Mouse (Mus musculus) MEL (cell line): ENCODE data around the gene Gm42674. TPM values are rescaled to one million over a fixed set of nuclear protein-coding genes. Genes with fewer than 3 reads are reported as not detected.

ENCODE experiments used
- DNase-seq: peaks from one replicate; pipeline ENCODE4 v3.0.0; 2011; ENCODE audit warnings: low read depth, low spot score
- H3K27ac ChIP-seq: 2 replicates; pipeline ENCODE4 v1.5.1; 2012; ENCODE audit warnings: low read depth, mild to moderate bottlenecking, control low read depth, low read length, moderate library complexity; ENCODE audit not compliant: control insufficient read depth
- H3K27me3 ChIP-seq, 2 experiments: fragments of 150-350 bp in 1 of 2; sonication (generic) in 1 of 2; 2 replicates each; pipeline ENCODE4 v1.6.1; 2012; ENCODE audit warnings: low read length in 2 of 2, mild to moderate bottlenecking in 2 of 2, improper control_type of control experiment in 1 of 2, moderate library complexity in 1 of 2; ENCODE audit not compliant: insufficient read depth in 2 of 2, control insufficient read depth in 1 of 2
- H3K36me3 ChIP-seq, 2 experiments: 2 replicates each; pipeline ENCODE4 v1.6.1; 2012 to 2014; ENCODE audit warnings: low read length in 2 of 2, improper control_type of control experiment in 1 of 2, inconsistent platforms in 1 of 2, mild to moderate bottlenecking in 1 of 2; ENCODE audit not compliant: insufficient read depth in 2 of 2, control insufficient read depth in 1 of 2
- H3K4me1 ChIP-seq, 2 experiments: fragments of 150-350 bp in 1 of 2; sonication (generic) in 1 of 2; 2 replicates each; pipeline ENCODE4 v1.6.1; 2012; ENCODE audit warnings: low read length in 2 of 2, improper control_type of control experiment in 1 of 2, mild to moderate bottlenecking in 1 of 2; ENCODE audit not compliant: insufficient read depth in 2 of 2, control insufficient read depth in 1 of 2
- H3K4me3 ChIP-seq, 2 experiments: fragments of 150-350 bp in 1 of 2; sonication (generic) in 1 of 2; 2 replicates each; pipeline ENCODE4 v1.5.1; 2012; ENCODE audit warnings: low read depth in 2 of 2, low read length in 2 of 2, mild to moderate bottlenecking in 2 of 2, moderate library complexity in 2 of 2, control low read depth in 1 of 2, improper control_type of control experiment in 1 of 2; ENCODE audit not compliant: control insufficient read depth in 1 of 2, insufficient read depth in 1 of 2
- H3K79me2 ChIP-seq: 2 replicates; pipeline ENCODE4 v1.6.1; 2012; ENCODE audit warnings: mild to moderate bottlenecking, low read length, moderate library complexity; ENCODE audit not compliant: control insufficient read depth, poor library complexity, insufficient read depth
- H3K9ac ChIP-seq: 2 replicates; pipeline ENCODE4 v1.6.1; 2012; ENCODE audit warnings: low read depth, mild to moderate bottlenecking, control low read depth, low read length, moderate library complexity; ENCODE audit not compliant: control insufficient read depth, poor library complexity, severe bottlenecking
- H3K9me3 ChIP-seq: fragments of 150-350 bp; sonication (generic); replicated peaks from 2 replicates; pipeline ENCODE4 v1.6.1; 2012; ENCODE audit warnings: mild to moderate bottlenecking, low read length, improper control_type of control experiment, moderate library complexity; ENCODE audit not compliant: insufficient read depth
- BHLHE40 ChIP-seq: IDR thresholded peaks from 2 replicates; pipeline ENCODE4 v1.6.1; 2012; ENCODE audit warnings: low read depth, mild to moderate bottlenecking, inconsistent platforms, low read length, improper control_type of control experiment, borderline replicate concordance
- CHD1 ChIP-seq: IDR thresholded peaks from 2 replicates; pipeline ENCODE4 v1.6.1; 2012; ENCODE audit warnings: low read depth, mild to moderate bottlenecking, inconsistent platforms, low read length, improper control_type of control experiment
- CHD2 ChIP-seq: IDR thresholded peaks from 2 replicates; pipeline ENCODE4 v1.6.1; 2011; ENCODE audit warnings: low read length, improper control_type of control experiment
- CTCF ChIP-seq, 3 experiments: IDR thresholded peaks in 2 of 3; conservative IDR thresholded peaks in 1 of 3; 2 replicates each; pipeline ENCODE4 v1.5.1; 2011 to 2012; ENCODE audit warnings: low read length in 3 of 3, low read depth in 2 of 3, mild to moderate bottlenecking in 2 of 3, improper control_type of control experiment in 1 of 3, inconsistent platforms in 1 of 3, mixed read lengths in 1 of 3, moderate library complexity in 1 of 3; ENCODE audit not compliant: control insufficient read depth in 1 of 3, insufficient read depth in 1 of 3, poor library complexity in 1 of 3, severe bottlenecking in 1 of 3
- ELF1 ChIP-seq: IDR thresholded peaks from 2 replicates; pipeline ENCODE4 v1.6.1; 2014; ENCODE audit warnings: low read depth, mild to moderate bottlenecking, inconsistent platforms, low read length, improper control_type of control experiment, moderate library complexity
- GABPA ChIP-seq: IDR thresholded peaks from 2 replicates; pipeline ENCODE4 v1.6.1; 2012; ENCODE audit warnings: low read depth, mild to moderate bottlenecking, inconsistent platforms, low read length, improper control_type of control experiment, moderate library complexity
- JUND ChIP-seq: IDR thresholded peaks from 2 replicates; pipeline ENCODE4 v1.6.1; 2011; ENCODE audit warnings: low read depth, mild to moderate bottlenecking, improper control_type of control experiment, low read length
- MAX ChIP-seq: IDR thresholded peaks from 2 replicates; pipeline ENCODE4 v1.6.1; 2011; ENCODE audit warnings: low read length, improper control_type of control experiment
- MAZ ChIP-seq: IDR thresholded peaks from 2 replicates; pipeline ENCODE4 v1.6.1; 2012; ENCODE audit warnings: low read depth, mild to moderate bottlenecking, inconsistent platforms, low read length, improper control_type of control experiment
- MYC ChIP-seq: IDR thresholded peaks from 2 replicates; pipeline ENCODE4 v1.6.1; 2011; ENCODE audit warnings: low read depth, mild to moderate bottlenecking, low read length, improper control_type of control experiment, moderate library complexity
- NELFE ChIP-seq: IDR thresholded peaks from 2 replicates; pipeline ENCODE4 v1.6.1; 2011; ENCODE audit warnings: low read depth, low read length, improper control_type of control experiment
- POLR2AphosphoS2 ChIP-seq: IDR thresholded peaks from 2 replicates; pipeline ENCODE4 v1.6.1; 2011; ENCODE audit warnings: low read length, improper control_type of control experiment
- POLR2AphosphoS5 ChIP-seq: IDR thresholded peaks from 2 replicates; pipeline ENCODE4 v1.6.1; 2012; ENCODE audit warnings: low read depth, borderline replicate concordance, mild to moderate bottlenecking, inconsistent platforms, low read length, moderate library complexity, mixed read lengths
- SMC3 ChIP-seq: IDR thresholded peaks from 2 replicates; pipeline ENCODE4 v1.6.1; 2011; ENCODE audit warnings: low read depth, low read length, improper control_type of control experiment
- TCF12 ChIP-seq: IDR thresholded peaks from 2 replicates; pipeline ENCODE4 v1.6.1; 2014; ENCODE audit warnings: low read depth, mild to moderate bottlenecking, inconsistent platforms, low read length, improper control_type of control experiment, moderate library complexity
- USF1 ChIP-seq: IDR thresholded peaks from 2 replicates; pipeline ENCODE4 v1.6.1; 2014; ENCODE audit warnings: low read depth, mild to moderate bottlenecking, inconsistent platforms, low read length, improper control_type of control experiment, moderate library complexity
- ZKSCAN1 ChIP-seq: IDR thresholded peaks from 2 replicates; pipeline ENCODE4 v1.6.1; 2012; ENCODE audit warnings: low read depth, mild to moderate bottlenecking, inconsistent platforms, low read length, improper control_type of control experiment, moderate library complexity
- ZMIZ1 ChIP-seq: IDR thresholded peaks from 2 replicates; pipeline ENCODE4 v1.6.1; 2012; ENCODE audit warnings: low read depth, mild to moderate bottlenecking, inconsistent platforms, low read length, improper control_type of control experiment, moderate library complexity
- ZNF384 ChIP-seq: IDR thresholded peaks from 2 replicates; pipeline ENCODE4 v1.6.1; 2012; ENCODE audit warnings: low read depth, mild to moderate bottlenecking, inconsistent platforms, low read length, improper control_type of control experiment
- polyA plus RNA-seq, 2 experiments: library from polyadenylated mRNA; stranded (reverse) in 1 of 2; unstranded in 1 of 2; fragments of >175 nt in 1 of 2; fragments of >200 nt in 1 of 2; gene quantifications; 2 replicates each; pipeline versions ENCODE4 v1.2.1 to v1.2.4; 2012; ENCODE audit warnings: low replicate concordance in 2 of 2, low read depth in 1 of 2; ENCODE audit not compliant: insufficient read length in 2 of 2, insufficient read depth in 1 of 2, missing spikeins in 1 of 2
- total RNA-seq: library from RNA; depleted of rRNA; stranded (reverse); fragments of 300-350 nt; gene quantifications from 2 replicates; pipeline ENCODE4 v1.2.3, GENCODE M21; 2012

Gm42674 gene
- total and polyA plus RNA-seq, 3 experiments, result not detected

DNA sequence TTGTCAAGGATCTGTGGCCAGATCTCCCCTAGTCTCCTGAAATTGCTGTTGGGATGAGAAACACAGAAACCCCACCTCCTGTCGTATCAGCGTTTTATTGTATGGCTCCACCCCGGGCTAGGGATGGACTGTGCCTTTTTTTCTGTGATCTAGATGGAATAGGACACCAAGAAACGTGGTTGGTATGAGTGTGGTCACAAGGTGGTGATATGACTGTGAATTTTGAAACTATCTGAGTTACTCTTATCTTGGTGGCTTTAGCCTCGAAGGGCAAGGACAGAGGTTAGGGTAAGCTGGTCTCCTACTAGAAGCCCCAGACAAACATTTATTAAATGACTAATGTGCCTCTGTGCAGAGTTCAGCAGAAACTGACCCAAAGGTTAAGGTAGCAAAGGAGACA is 6.1 kb upstream of the Gm42674 start:
- Histone ChIP-seq H3K27me3 (peaks cover 0 to 1% of the 10 kb centered on the region in 2 experiments; a peak in 1 of 4 replicates), H3K79me2 (no peaks in the 10 kb centered on the region)

DNA sequence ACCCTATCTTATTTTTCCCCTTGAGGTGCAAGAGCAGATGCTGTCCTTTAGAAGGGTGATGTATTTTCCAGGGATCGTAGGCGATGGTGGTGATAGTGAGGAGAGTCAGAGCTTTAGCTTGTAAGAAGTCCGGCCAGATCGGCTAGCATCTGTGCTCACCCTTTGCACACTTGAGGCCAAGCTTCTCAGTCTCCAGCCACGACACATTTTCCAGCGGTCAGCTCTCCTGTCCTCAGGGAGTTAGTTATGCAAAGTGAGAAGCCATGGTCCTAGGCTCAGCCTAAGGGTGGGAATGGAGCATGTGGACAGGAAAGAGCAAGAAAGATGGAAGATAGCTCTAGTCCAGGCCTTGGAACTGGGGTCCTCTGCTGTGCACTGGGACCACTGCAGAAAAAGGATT is 4.9 kb upstream of the Gm42674 start:
- no peak for TF ChIP-seq CTCF (IDR thresholded peaks at IDR 0.05 in 2 of 3, conservative IDR thresholded peaks at IDR 0.05 in 1 of 3; ENCODE audit: control insufficient read depth in 1 of 3, insufficient read depth in 1 of 3, low read depth in 2 of 3, low read length in 3 of 3, poor library complexity in 1 of 3, severe bottlenecking in 1 of 3)
- TF ChIP-seq ELF1, result no peak
- TF ChIP-seq POLR2AphosphoS2, result no peak
- TF ChIP-seq MAX, result no peak
- no peak for TF ChIP-seq CHD1
- TF ChIP-seq JUND, result no peak
- no peak for TF ChIP-seq ZMIZ1
- TF ChIP-seq, all 39 proteins: peak for 0

More for the DNA sequence above, 6.1 kb upstream of the Gm42674 start:
- H3K9ac ChIP-seq, result no peak overlapping the region
- no peak for TF ChIP-seq SMC3
- TF ChIP-seq, all 39 proteins: peak for 0
- Histone ChIP-seq H3K4me3 (no peak overlapping the region), H3K36me3 (no peaks in the 10 kb centered on the region), H3K4me1 (no peaks in the 10 kb centered on the region), H3K27ac (no peak overlapping the region), H3K9me3 (no peaks in the 10 kb centered on the region; the same call in 1 of the 2 replicates)
- no peak for DNase-seq

DNA sequence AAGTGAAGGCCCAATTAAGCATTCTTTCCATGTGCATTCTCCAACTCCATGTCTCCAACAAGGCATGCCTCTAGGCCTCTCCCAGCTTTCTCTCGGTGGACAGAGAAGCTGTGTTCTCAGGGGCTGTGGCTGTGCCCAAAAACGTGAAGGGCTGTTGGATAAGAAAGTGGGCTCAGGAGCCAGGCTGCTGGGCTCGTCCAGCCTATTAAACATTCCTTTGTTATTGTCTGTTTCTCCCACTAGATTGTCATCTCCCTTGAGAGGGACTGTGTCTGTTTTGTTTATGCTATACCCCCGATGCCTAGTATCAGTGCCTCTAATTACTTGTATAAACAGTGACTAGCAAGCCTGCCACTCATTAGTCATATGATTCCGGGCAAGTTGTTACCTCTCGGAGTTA is 4.0 kb upstream of the Gm42674 start:
- Histone ChIP-seq H3K36me3 (no peaks in the 10 kb centered on the region), H3K4me1 (no peaks in the 10 kb centered on the region)
- TF ChIP-seq CHD2, result no peak
- no peak for TF ChIP-seq ZNF384
- no peak for TF ChIP-seq ZKSCAN1
- TF ChIP-seq NELFE, result no peak
- no peak for TF ChIP-seq MYC
- TF ChIP-seq GABPA, result no peak
- TF ChIP-seq POLR2AphosphoS2, result no peak
- TF ChIP-seq USF1, result no peak
- no peak for TF ChIP-seq MAZ
- no peak for TF ChIP-seq BHLHE40
- TF ChIP-seq POLR2AphosphoS5, result no peak
- TF ChIP-seq MAX, result no peak
- no peak for TF ChIP-seq JUND
- no peak for TF ChIP-seq TCF12
- TF ChIP-seq, all 39 proteins: peak for 0
- no peak overlapping the region for H3K27ac ChIP-seq
- H3K9ac ChIP-seq, result no peak overlapping the region
- H3K4me3 ChIP-seq, result no peak overlapping the region
- DNase-seq, result no peak
- no peaks in the 10 kb centered on the region; the same call in 1 of the 2 replicates for H3K9me3 ChIP-seq
- H3K27me3 ChIP-seq, result peaks cover 0 to 1% of the 10 kb centered on the region in 2 experiments; a peak in 1 of 4 replicates
- H3K79me2 ChIP-seq, result no peaks in the 10 kb centered on the region

More for the DNA sequence above, 4.9 kb upstream of the Gm42674 start:
- H3K36me3 ChIP-seq, result no peaks in the 10 kb centered on the region
- DNase-seq, result no peak
- H3K27me3 ChIP-seq, result peaks cover 0 to 1% of the 10 kb centered on the region in 2 experiments; a peak in 1 of 4 replicates
- H3K9ac ChIP-seq, result no peak overlapping the region
- no peaks in the 10 kb centered on the region for H3K79me2 ChIP-seq
- no peak overlapping the region for H3K4me3 ChIP-seq
- no peaks in the 10 kb centered on the region; the same call in 1 of the 2 replicates for H3K9me3 ChIP-seq
- no peaks in the 10 kb centered on the region for H3K4me1 ChIP-seq
- no peak overlapping the region for H3K27ac ChIP-seq
